Mouse (Mus musculus): ENCODE measurements around the gene Dcdc2c.

Dcdc2c gene

GRCm38 (mm10) chr12:28552299-28552698 lies at the start of gene Dcdc2c:
Dcdc2c (minus strand) TSS chr12:28552399.
- DNase-seq: no peak

- DNase-seq: no peak
These were observed 46.4 kb upstream of the Dcdc2c start for GRCm38 (mm10) chr12:28598526-28598991.

- DNase-seq: no peak
These were observed 45.9 kb upstream of the Dcdc2c start for GRCm38 (mm10) chr12:28598110-28598509.

GRCm38 (mm10) chr12:28597699-28598098 lies 45.5 kb upstream of the Dcdc2c start:
- no peak for DNase-seq

GRCm38 (mm10) chr12:28596851-28597250 lies 44.7 kb upstream of the Dcdc2c start:
- DNase-seq: no peak

- DNase-seq: no peak
These were observed 38.2 kb upstream of the Dcdc2c start for GRCm38 (mm10) chr12:28590428-28590827.

GRCm38 (mm10) chr12:28589090-28589868 lies 37.1 kb upstream of the Dcdc2c start:
- peak; percentile 82 for DNase-seq

GRCm38 (mm10) chr12:28587949-28588348 lies 35.8 kb upstream of the Dcdc2c start:
- DNase-seq: no peak

GRCm38 (mm10) chr12:28584036-28584435 lies 31.8 kb upstream of the Dcdc2c start:
- no peak for DNase-seq

GRCm38 (mm10) chr12:28582423-28582822 lies 30.2 kb upstream of the Dcdc2c start, which contains the start of gene Allc:
Allc (minus strand) TSS chr12:28582523.
- no peak for DNase-seq

GRCm38 (mm10) chr12:28579132-28579531 lies 26.9 kb upstream of the Dcdc2c start:
- no peak for DNase-seq

- no peak for DNase-seq
These were observed 25.9 kb upstream of the Dcdc2c start for GRCm38 (mm10) chr12:28578147-28578546.

GRCm38 (mm10) chr12:28575366-28576070 lies 23.3 kb upstream of the Dcdc2c start:
- DNase-seq: no peak

GRCm38 (mm10) chr12:28572241-28572640 lies 20.0 kb upstream of the Dcdc2c start:
- DNase-seq: no peak

GRCm38 (mm10) chr12:28551775-28552174 lies 424 bp downstream of the Dcdc2c start:
- DNase-seq: no peak

GRCm38 (mm10) chr12:28548887-28549286 lies 3.3 kb downstream of the Dcdc2c start:
- DNase-seq: no peak

- no peak for DNase-seq
These were observed 37.9 kb downstream of the Dcdc2c start for GRCm38 (mm10) chr12:28514264-28514775.

- DNase-seq: no peak
These were observed 42.4 kb downstream of the Dcdc2c start for GRCm38 (mm10) chr12:28509699-28510280.

- no peak for DNase-seq
These were observed 57.9 kb downstream of the Dcdc2c start for GRCm38 (mm10) chr12:28494289-28494688.

- DNase-seq: no peak
These were observed 69.6 kb downstream of the Dcdc2c start for GRCm38 (mm10) chr12:28482483-28483160.

- no peak for DNase-seq
These were observed 91.2 kb downstream of the Dcdc2c start for GRCm38 (mm10) chr12:28460951-28461431.

- no peak for DNase-seq
These were observed 91.7 kb downstream of the Dcdc2c start for GRCm38 (mm10) chr12:28460523-28460922.

- no peak for DNase-seq
These were observed 93.4 kb downstream of the Dcdc2c start for GRCm38 (mm10) chr12:28458786-28459185.
